Mouse (Mus musculus): ENCODE data around the gene Ccne1. TPM values are rescaled to one million over a fixed set of nuclear protein-coding genes. Genes with fewer than 3 reads are reported as not detected.
A peak's percentile ranks its signal among the peaks of the same experiment; 100 is the strongest.

Ccne1 gene
- total and polyA plus RNA-seq, 3 experiments: 43.7 to 109 (median 70.0) TPM

DNA sequence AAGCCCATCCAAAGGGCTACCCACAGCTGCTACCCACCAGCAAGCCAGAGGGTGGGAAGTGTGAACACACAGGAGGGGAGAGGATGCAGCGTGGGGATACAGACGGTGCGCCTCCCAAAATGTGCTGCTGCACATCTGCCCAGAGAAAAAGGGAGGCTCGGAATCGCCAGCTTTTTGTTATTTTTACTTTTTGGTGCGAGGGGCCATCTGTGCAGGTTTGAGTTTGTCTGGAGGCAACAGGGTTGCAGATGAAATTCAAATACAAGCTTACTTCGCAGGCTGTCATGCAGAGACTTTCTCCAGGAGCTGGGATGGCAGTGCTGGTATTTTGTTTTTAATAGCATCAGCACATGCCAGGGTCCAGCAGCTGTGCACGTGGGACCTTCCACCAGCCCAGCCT is 19.5 kb downstream of the Ccne1 start:
- DNase-seq (ENCODE audit: extremely low read depth): no peak
- H3K4me2 ChIP-seq (ENCODE audit: insufficient read depth, low read depth, poor library complexity, severe bottlenecking): peak overlapping the region; percentile 60; the same call in 1 of the 2 replicates
- in situ Hi-C loops (cut with MboI; ENCODE audit: low pct_ligation_motif_present, low pct_unique_long_range_greater_than_20kb, low sequenced_read_pairs): no loop called here
- no peaks in the 10 kb centered on the region for H3K27me3 ChIP-seq (replicated peaks)
- no peaks in the 10 kb centered on the region for H3K9me3 ChIP-seq (replicated peaks; ENCODE audit: low read length)
- peaks cover 25 to 68% of the 10 kb centered on the region in 2 experiments for H3K4me1 ChIP-seq (ENCODE audit: control insufficient read depth in 1 of 2, insufficient read depth in 2 of 2)
- H3K36me3 ChIP-seq (replicated peaks in 1 of 2; ENCODE audit: control insufficient read depth in 1 of 2, insufficient read depth in 1 of 2, low read length in 1 of 2): no peaks in the 10 kb centered on the region
- no peak overlapping the region for H3K4me3 ChIP-seq (replicated peaks in 1 of 3; ENCODE audit: low read depth in 2 of 3, low read length in 2 of 3, poor library complexity in 1 of 3)
- peak overlapping the region; percentile 31; the same call in 1 of the 2 replicates for H3K9ac ChIP-seq (ENCODE audit: insufficient read depth, low read depth)
- TF ChIP-seq MAZ (IDR thresholded peaks at IDR 0.05; ENCODE audit: low read depth, low read length) (no peak), CHD2 (IDR thresholded peaks at IDR 0.05; ENCODE audit: low read length) (no peak), MAX (IDR thresholded peaks at IDR 0.05; ENCODE audit: low read length) (peak; percentile 25; the same call in 1 of the 2 replicates), BHLHE40 (IDR thresholded peaks at IDR 0.05; ENCODE audit: low read depth, low read length) (peak; percentile 47), UBTF (IDR thresholded peaks at IDR 0.05; ENCODE audit: low read depth, low read length) (no peak), IRF4 (IDR thresholded peaks at IDR 0.05; ENCODE audit: low read depth, low read length) (no peak), SIN3A (IDR thresholded peaks at IDR 0.05; ENCODE audit: low read length) (no peak), SMC3 (IDR thresholded peaks at IDR 0.05; ENCODE audit: low read depth, low read length) (no peak), CTCF (conservative IDR thresholded peaks at IDR 0.05 in 1 of 2, IDR thresholded peaks at IDR 0.05 in 1 of 2; ENCODE audit: low read depth in 2 of 2, low read length in 2 of 2) (no peak), EP300 (IDR thresholded peaks at IDR 0.05; ENCODE audit: low read length) (no peak), MEF2A (IDR thresholded peaks at IDR 0.05; ENCODE audit: borderline replicate concordance, low read depth, low read length) (no peak)
- no peaks in the 10 kb centered on the region for H3K79me2 ChIP-seq (replicated peaks; ENCODE audit: control insufficient read depth, extremely low read depth, insufficient read depth, poor library complexity, severe bottlenecking)
- dilution Hi-C loops (cut with MboI; ENCODE audit: extremely low pct_ligation_motif_present, extremely low pct_unique_long_range_greater_than_20kb, low sequenced_read_pairs): no loop called here
- no peak overlapping the region for H3K27ac ChIP-seq (ENCODE audit: insufficient read depth, low read depth)

DNA sequence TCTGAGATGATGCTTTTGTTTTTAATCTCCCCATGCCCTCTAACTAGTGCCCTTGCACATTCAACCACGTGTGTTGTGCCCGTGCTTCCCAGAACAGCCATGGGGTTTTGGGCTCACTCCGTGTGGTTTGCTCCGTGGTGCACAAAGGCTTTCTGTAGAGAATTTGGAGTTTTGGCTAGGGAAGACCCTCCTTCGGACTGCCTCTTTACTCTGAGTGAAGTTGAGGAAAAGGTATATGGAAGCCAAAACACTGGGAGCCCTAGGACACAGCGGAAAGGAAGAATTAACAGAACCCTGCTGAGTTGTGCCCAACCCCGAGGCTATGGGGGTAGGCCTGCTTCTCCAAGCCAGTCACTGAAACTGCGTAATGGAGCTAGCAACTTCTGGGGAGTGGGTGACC is 20.9 kb downstream of the Ccne1 start:
- H3K9me3 ChIP-seq (replicated peaks; ENCODE audit: low read length): no peaks in the 10 kb centered on the region
- H3K27ac ChIP-seq (ENCODE audit: insufficient read depth, low read depth): no peak overlapping the region
- H3K36me3 ChIP-seq (replicated peaks in 1 of 2; ENCODE audit: control insufficient read depth in 1 of 2, insufficient read depth in 1 of 2, low read length in 1 of 2): no peaks in the 10 kb centered on the region
- H3K4me1 ChIP-seq (ENCODE audit: control insufficient read depth in 1 of 2, insufficient read depth in 2 of 2): peaks cover 25 to 59% of the 10 kb centered on the region in 2 experiments
- H3K4me2 ChIP-seq (ENCODE audit: insufficient read depth, low read depth, poor library complexity, severe bottlenecking): no peak overlapping the region
- H3K4me3 ChIP-seq (replicated peaks in 1 of 3; ENCODE audit: low read depth in 2 of 3, low read length in 2 of 3, poor library complexity in 1 of 3): no peak overlapping the region
- dilution Hi-C loops (cut with MboI; ENCODE audit: extremely low pct_ligation_motif_present, extremely low pct_unique_long_range_greater_than_20kb, low sequenced_read_pairs): no loop called here
- H3K9ac ChIP-seq (ENCODE audit: insufficient read depth, low read depth): no peak overlapping the region
- no peak for TF ChIP-seq ZMIZ1 (IDR thresholded peaks at IDR 0.05; ENCODE audit: low read depth, low read length)
- no peak for TF ChIP-seq IRF4 (IDR thresholded peaks at IDR 0.05; ENCODE audit: low read depth, low read length)
- no peaks in the 10 kb centered on the region for H3K27me3 ChIP-seq (replicated peaks)
- DNase-seq (ENCODE audit: extremely low read depth): no peak
- in situ Hi-C loops (cut with MboI; ENCODE audit: low pct_ligation_motif_present, low pct_unique_long_range_greater_than_20kb, low sequenced_read_pairs): no loop called here
- no peaks in the 10 kb centered on the region for H3K79me2 ChIP-seq (replicated peaks; ENCODE audit: control insufficient read depth, extremely low read depth, insufficient read depth, poor library complexity, severe bottlenecking)

DNA sequence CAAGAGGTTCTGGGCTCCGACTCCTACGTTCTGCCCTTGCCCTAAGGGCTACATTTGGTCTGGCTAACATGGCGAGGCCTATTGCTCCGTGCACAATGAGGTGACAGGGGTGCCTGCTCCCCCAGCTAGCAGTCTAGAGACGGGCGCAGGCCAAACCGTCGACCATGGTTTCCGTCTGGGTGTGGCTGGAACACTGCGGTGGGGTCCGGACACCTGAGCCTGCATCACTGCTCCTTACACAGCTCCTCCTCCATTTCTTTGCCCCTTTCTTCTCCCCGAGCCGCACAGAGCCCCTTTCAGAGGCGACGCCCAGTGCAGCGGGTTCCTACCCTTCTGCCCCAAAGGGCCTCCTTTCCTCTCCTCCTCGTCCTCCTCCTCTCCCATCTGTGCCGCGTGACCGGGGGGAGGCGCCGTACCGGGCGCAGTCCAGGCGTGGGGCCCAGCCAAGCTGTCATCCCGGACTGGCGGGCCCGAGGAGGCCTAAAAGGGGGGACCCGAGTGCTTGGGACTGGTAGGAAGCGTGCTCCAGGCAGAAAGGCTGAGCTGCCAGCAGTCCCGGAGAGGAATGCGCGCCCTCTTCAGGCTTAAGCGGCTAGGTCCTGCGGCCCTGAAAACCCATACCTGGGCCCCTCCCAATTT is 21.6 kb downstream of the Ccne1 start:
- dilution Hi-C loops (cut with MboI; ENCODE audit: extremely low pct_ligation_motif_present, extremely low pct_unique_long_range_greater_than_20kb, low sequenced_read_pairs): no loop called here
- no peaks in the 10 kb centered on the region for H3K79me2 ChIP-seq (replicated peaks; ENCODE audit: control insufficient read depth, extremely low read depth, insufficient read depth, poor library complexity, severe bottlenecking)
- H3K4me3 ChIP-seq (replicated peaks in 1 of 3; ENCODE audit: low read depth in 2 of 3, low read length in 2 of 3, poor library complexity in 1 of 3): peak overlapping the region in 2 of 3 experiments; percentile 41 to 45
- in situ Hi-C loops (cut with MboI; ENCODE audit: low pct_ligation_motif_present, low pct_unique_long_range_greater_than_20kb, low sequenced_read_pairs): no loop called here
- peak overlapping the region; percentile 85 for H3K4me2 ChIP-seq (ENCODE audit: insufficient read depth, low read depth, poor library complexity, severe bottlenecking)
- H3K9me3 ChIP-seq (replicated peaks; ENCODE audit: low read length): no peaks in the 10 kb centered on the region
- H3K27me3 ChIP-seq (replicated peaks): no peaks in the 10 kb centered on the region
- H3K36me3 ChIP-seq (replicated peaks in 1 of 2; ENCODE audit: control insufficient read depth in 1 of 2, insufficient read depth in 1 of 2, low read length in 1 of 2): no peaks in the 10 kb centered on the region
- no peak for DNase-seq (ENCODE audit: extremely low read depth)
- no peak overlapping the region for H3K9ac ChIP-seq (ENCODE audit: insufficient read depth, low read depth)
- no peak overlapping the region for H3K27ac ChIP-seq (ENCODE audit: insufficient read depth, low read depth)
- TF ChIP-seq USF2 (conservative IDR thresholded peaks at IDR 0.05; ENCODE audit: low read depth, low read length): no peak
- peaks cover 25 to 52% of the 10 kb centered on the region in 2 experiments for H3K4me1 ChIP-seq (ENCODE audit: control insufficient read depth in 1 of 2, insufficient read depth in 2 of 2)
